Mouse (Mus musculus) kidney, embryonic 15.5 days (tissue): Measurements from ENCODE around the gene Gm21976. TPM values are rescaled to one million over a fixed set of nuclear protein-coding genes. Genes with fewer than 3 reads are reported as not detected.

Experiments
- ATAC-seq: fragments of 200-750 bp; cut with Nextera tagmentation; replicated peaks from 2 replicates; pipeline ENCODE4 v1.8.0; 2017; ENCODE audit warnings: moderate TSS enrichment; ENCODE audit not compliant: low FRiP score
- H3K27ac ChIP-seq: fragments of 300-500 bp; sonication (generic); 2 replicates; pipeline ENCODE4 v1.5.1; 2015; ENCODE audit warnings: mild to moderate bottlenecking, inconsistent platforms
- H3K27me3 ChIP-seq: fragments of 300-500 bp; sonication (generic); 2 replicates; pipeline ENCODE4 v1.6.1; 2015; ENCODE audit warnings: inconsistent platforms
- H3K36me3 ChIP-seq: fragments of 300-500 bp; sonication (generic); 2 replicates; pipeline ENCODE4 v1.6.1; 2015; ENCODE audit warnings: inconsistent platforms
- H3K4me1 ChIP-seq: fragments of 300-500 bp; sonication (generic); 2 replicates; pipeline ENCODE4 v1.6.1; 2015; ENCODE audit warnings: inconsistent platforms
- H3K4me2 ChIP-seq: fragments of 300-500 bp; sonication (generic); 2 replicates; pipeline ENCODE4 v1.6.1; 2015; ENCODE audit warnings: moderate library complexity, mild to moderate bottlenecking, inconsistent platforms
- H3K4me3 ChIP-seq: fragments of 300-500 bp; sonication (generic); replicated peaks from 2 replicates; pipeline ENCODE4 v1.5.1; 2015; ENCODE audit warnings: mild to moderate bottlenecking, inconsistent platforms
- H3K9ac ChIP-seq: fragments of 300-500 bp; sonication (generic); 2 replicates; pipeline ENCODE4 v1.6.1; 2015; ENCODE audit warnings: mild to moderate bottlenecking, inconsistent platforms
- H3K9me3 ChIP-seq: fragments of 300-500 bp; sonication (generic); replicated peaks from 2 replicates; pipeline ENCODE4 v1.6.1; 2016; ENCODE audit warnings: inconsistent platforms
- WGBS: fragments of 180-500 bp; shearing (Covaris S2); methylation state at CpG from one replicate; pipeline ENCODE4 v1.1.7; 2015; ENCODE audit warnings: mixed read lengths; 5-methylcytosine and 5-hydroxymethylcytosine counted together
- polyA plus RNA-seq: library from polyadenylated mRNA; unstranded; fragments of >200 nt; fragmentation: Nextera tagmentation; extraction: Ambion mirVana; gene quantifications from 2 replicates; pipeline ENCODE4 v1.2.1, GENCODE M21; 2015

Gm21976 gene
- polyA plus RNA-seq, 1 experiment from 2014 or later: not detected

DNA sequence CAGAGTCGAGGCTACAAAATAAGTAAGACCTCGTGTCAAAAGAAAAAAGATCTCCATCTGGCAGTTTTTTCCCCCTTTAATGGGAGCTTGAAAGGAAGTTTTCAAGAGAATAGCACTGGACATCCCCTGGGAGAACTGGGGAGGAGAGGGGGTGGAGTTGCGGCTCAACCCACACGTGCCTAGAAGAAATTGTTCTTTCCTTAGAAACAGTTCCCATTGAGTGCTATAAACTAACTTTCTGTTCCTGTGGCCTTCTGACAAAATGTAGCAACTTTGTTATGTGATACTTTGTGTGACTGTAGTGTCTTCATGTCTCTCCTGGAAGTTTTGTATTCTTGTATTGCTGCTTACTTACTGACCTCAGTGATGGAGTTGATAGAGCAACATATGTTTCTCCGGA lies 15.6 kb upstream of the Gm21976 start:
- 29% methylated on average over 5 of the region's 5 CpGs for WGBS
- Histone ChIP-seq H3K4me2 (peak overlapping the region; percentile 79), H3K4me3 (peak overlapping the region; percentile 96), H3K36me3 (peaks cover 30% of the 10 kb centered on the region), H3K9me3 (no peaks in the 10 kb centered on the region), H3K4me1 (peaks cover 20% of the 10 kb centered on the region), H3K27me3 (no peaks in the 10 kb centered on the region), H3K9ac (0 out of 2 replicates have a peak overlapping the region, but pooled peaks have one; percentile 85), H3K27ac (no peak overlapping the region)
- ATAC-seq: no peak

DNA sequence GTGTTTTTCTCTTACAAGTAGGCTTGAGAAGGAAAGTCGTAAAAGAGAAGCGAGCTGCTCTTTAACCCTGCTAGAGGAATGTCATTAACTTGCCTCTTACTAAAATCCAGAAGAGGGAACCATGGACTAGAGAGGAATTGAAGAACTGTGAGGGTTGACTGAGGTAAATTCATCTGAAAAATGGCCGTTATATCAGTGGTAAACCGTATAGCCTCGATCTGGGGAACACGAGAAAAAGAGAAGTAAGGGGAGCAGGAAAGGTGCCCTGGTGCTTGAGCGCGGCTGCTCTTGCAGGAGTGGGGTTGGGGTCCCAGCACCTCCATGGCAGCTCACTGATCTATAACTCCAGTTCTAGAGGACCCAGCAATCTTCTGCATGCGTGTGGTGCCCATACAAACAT lies 5.7 kb upstream of the Gm21976 start:
- Histone ChIP-seq H3K4me1 (no peaks in the 10 kb centered on the region), H3K27ac (no peak overlapping the region), H3K9me3 (no peaks in the 10 kb centered on the region), H3K27me3 (no peaks in the 10 kb centered on the region), H3K9ac (no peak overlapping the region), H3K4me3 (no peak overlapping the region), H3K36me3 (peaks cover 62% of the 10 kb centered on the region), H3K4me2 (no peak overlapping the region)
- ATAC-seq: no peak
- 90% methylated on average over 9 of the region's 9 CpGs for WGBS

DNA sequence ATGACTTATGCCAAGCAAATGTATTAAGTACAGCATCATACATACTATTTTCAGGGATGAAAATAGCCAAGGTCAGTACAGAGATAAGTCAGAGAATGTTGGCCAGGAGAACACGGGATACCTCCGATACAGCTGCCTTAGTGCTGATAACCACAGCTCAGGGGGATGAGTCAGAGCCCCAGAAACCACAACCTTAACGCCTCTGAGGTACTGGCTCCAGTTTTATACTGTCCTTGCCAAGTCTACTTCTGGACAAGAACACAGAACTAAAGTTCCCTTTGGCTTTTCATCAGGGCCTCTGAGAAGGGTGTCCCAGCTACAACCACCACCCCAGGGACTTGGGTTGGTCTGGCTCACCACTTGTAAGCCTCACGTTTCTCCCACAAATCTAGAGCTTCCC lies 4.0 kb upstream of the Gm21976 start:
- no peak for ATAC-seq

DNA sequence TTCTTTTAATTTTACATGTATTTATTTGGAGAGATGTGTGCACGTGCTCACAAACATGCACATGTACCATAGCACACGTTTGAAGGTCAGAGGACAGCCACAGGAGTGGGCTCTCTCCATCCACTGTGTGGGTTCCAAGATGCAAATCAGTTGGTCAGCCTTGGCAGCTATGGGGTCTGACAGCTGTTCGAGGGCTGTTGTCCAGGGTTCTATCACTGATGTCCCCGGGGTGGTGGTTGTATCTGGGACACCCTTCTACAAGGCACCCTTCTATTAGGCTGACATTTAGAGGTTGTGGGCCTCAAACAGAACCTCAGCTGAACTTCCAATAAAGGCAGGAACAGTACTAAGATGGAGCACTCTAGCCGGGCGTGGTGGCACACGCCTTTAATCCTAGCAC lies 3.4 kb upstream of the Gm21976 start:
- no peak overlapping the region for H3K9ac ChIP-seq
- no peak overlapping the region for H3K27ac ChIP-seq
- H3K4me2 ChIP-seq: no peak overlapping the region
- H3K4me1 ChIP-seq: no peaks in the 10 kb centered on the region
- no peak overlapping the region for H3K4me3 ChIP-seq
- H3K27me3 ChIP-seq: no peaks in the 10 kb centered on the region
- ATAC-seq: no peak
- WGBS: 86% methylated on average over 7 of the region's 7 CpGs
- no peaks in the 10 kb centered on the region for H3K9me3 ChIP-seq
- H3K36me3 ChIP-seq: peaks cover 44% of the 10 kb centered on the region

More for the DNA sequence above, 4.0 kb upstream of the Gm21976 start:
- Histone ChIP-seq H3K9me3 (no peaks in the 10 kb centered on the region), H3K9ac (no peak overlapping the region), H3K36me3 (peaks cover 50% of the 10 kb centered on the region), H3K27me3 (no peaks in the 10 kb centered on the region), H3K4me3 (no peak overlapping the region), H3K4me1 (no peaks in the 10 kb centered on the region), H3K4me2 (no peak overlapping the region), H3K27ac (no peak overlapping the region)
- WGBS: 80% methylated on average over 4 of the region's 4 CpGs

DNA sequence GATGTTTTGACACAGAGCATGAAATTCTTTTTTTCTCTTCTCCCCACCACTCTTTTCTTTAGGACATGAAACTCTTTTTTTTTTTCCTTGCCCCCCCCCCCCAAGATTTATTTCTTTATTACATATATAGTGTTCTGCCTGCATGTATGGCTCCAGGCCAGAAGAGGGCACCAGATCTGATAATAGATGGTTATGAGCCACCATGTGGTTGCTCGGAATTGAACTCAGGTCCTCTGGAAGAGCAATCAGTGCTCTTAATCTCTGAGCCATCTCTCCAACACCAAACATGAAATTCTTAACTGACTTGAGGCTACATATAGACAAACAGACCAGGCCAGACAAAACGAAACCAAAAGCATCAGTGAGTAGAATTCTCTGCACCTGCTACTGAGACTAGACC lies 2.2 kb upstream of the Gm21976 start:
- H3K9ac ChIP-seq: no peak overlapping the region
- peaks cover 31% of the 10 kb centered on the region for H3K36me3 ChIP-seq
- H3K9me3 ChIP-seq: no peaks in the 10 kb centered on the region
- H3K4me1 ChIP-seq: no peaks in the 10 kb centered on the region
- 87% methylated on average over 2 of the region's 2 CpGs for WGBS
- ATAC-seq: no peak
- no peaks in the 10 kb centered on the region for H3K27me3 ChIP-seq
- H3K27ac ChIP-seq: no peak overlapping the region
- no peak overlapping the region for H3K4me2 ChIP-seq
- H3K4me3 ChIP-seq: no peak overlapping the region

DNA sequence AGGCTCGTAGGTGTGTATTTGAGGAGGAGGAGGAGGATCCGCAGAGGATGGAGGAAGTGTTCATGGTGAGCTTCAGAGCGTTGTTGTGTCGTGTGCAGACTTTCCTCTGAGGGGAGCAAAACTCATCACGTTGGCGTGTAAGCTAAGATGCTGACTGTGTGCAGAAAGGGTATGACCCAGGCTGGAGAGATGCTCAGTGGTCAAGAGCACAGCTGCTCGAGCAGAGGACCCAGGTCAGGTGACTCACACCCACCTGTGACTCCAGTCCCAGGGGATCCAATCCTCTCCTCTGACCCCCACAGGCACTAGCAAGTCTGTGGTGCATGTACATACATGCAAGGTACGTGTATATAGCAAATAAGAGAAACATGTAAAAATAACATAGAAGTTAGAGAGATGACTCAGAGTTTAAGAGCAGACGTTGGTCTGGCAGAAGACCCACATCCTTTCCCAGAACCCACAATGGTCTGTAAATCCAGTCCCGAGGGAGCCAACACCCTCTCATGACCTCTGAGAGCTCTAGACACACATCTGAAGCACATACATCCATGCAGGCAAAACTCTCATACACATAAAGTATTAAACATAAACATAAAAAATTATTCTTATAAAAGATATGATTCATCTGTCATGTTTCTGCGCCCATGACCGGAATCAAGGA lies 1.4 kb downstream of the Gm21976 start:
- WGBS: 78% methylated on average over 12 of the region's 12 CpGs

DNA sequence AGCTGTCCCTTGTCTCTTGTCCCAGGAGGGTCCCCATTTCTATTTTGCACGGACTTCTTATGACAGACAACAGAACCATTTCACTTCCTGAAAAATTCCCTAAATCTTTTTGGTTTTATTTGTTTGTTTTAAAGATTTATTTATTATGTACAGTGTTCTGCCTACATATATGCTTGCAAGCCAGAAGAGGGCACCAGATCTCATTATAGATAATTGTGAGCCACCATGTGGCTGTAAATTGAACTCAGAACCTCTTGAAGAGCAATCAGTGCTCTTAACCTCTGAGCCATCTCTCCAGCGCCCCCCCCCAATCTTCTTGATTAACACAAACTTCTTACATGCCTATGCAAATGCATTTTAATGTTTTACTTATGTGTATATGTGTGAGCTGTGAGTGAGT lies 11.0 kb downstream of the Gm21976 start:
- Histone ChIP-seq H3K36me3 (no peaks in the 10 kb centered on the region), H3K9ac (no peak overlapping the region), H3K27ac (no peak overlapping the region), H3K4me1 (no peaks in the 10 kb centered on the region), H3K27me3 (no peaks in the 10 kb centered on the region), H3K4me3 (no peak overlapping the region), H3K4me2 (no peak overlapping the region), H3K9me3 (no peaks in the 10 kb centered on the region)
- 39% methylated on average over 2 of the region's 2 CpGs for WGBS
- no peak for ATAC-seq

More for the DNA sequence above, 1.4 kb downstream of the Gm21976 start:
- H3K9ac ChIP-seq: no peak overlapping the region
- H3K27me3 ChIP-seq: no peaks in the 10 kb centered on the region
- no peaks in the 10 kb centered on the region for H3K4me1 ChIP-seq
- H3K4me3 ChIP-seq: no peak overlapping the region
- no peak overlapping the region for H3K27ac ChIP-seq
- H3K4me2 ChIP-seq: no peak overlapping the region
- H3K36me3 ChIP-seq: no peaks in the 10 kb centered on the region
- H3K9me3 ChIP-seq: no peaks in the 10 kb centered on the region
- ATAC-seq: no peak

DNA sequence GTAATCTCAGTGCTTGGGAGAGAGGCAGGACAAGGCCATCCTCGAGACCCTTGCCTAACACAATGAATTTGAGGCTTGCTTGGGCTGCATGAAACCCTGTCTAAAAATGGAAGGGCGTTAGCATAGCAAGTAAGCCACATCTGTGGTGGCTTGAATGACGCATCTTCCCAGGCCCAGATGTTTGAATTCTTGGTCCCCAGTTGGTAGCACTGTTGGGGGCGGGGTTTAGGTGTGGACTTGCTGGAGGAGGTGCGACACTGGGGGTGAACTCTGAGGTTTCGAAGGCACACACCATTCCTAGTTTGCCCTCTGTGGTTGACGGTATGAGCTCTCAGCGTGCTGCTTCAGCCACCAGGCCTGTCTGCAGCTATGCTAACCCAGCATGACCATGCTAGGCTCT lies 12.0 kb downstream of the Gm21976 start:
- no peaks in the 10 kb centered on the region for H3K4me1 ChIP-seq
- H3K36me3 ChIP-seq: no peaks in the 10 kb centered on the region
- 80% methylated on average over 8 of the region's 8 CpGs for WGBS
- H3K4me2 ChIP-seq: no peak overlapping the region
- H3K9me3 ChIP-seq: no peaks in the 10 kb centered on the region
- H3K4me3 ChIP-seq: no peak overlapping the region
- H3K27me3 ChIP-seq: no peaks in the 10 kb centered on the region
- no peak overlapping the region for H3K27ac ChIP-seq
- H3K9ac ChIP-seq: no peak overlapping the region
- ATAC-seq: no peak

DNA sequence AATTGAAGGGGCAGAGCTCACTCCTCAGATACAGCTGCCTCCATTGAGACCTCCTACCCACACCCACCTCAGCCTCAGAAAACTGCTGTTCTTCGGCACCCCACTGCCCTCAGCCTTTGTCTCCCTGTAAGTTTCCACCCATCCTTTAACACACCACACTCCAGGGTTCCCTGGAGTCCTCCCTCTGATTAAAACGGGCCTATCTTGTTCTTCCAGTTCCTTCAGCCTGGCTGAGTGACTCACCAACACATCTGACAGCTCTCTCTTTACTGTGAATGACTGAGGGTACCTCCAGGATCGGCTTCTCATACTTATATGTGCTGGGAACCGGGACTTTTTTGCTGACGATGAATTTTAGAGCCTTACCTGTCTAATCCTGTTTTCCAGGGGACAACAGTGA lies 16.4 kb downstream of the Gm21976 start:
- Histone ChIP-seq H3K9ac (no peak overlapping the region), H3K4me1 (no peaks in the 10 kb centered on the region), H3K27ac (no peak overlapping the region), H3K9me3 (no peaks in the 10 kb centered on the region), H3K4me2 (no peak overlapping the region), H3K4me3 (no peak overlapping the region), H3K36me3 (no peaks in the 10 kb centered on the region), H3K27me3 (peaks cover 3% of the 10 kb centered on the region; the same call in 1 of the 2 replicates)
- WGBS: 51% methylated on average over 5 of the region's 5 CpGs
- no peak for ATAC-seq

DNA sequence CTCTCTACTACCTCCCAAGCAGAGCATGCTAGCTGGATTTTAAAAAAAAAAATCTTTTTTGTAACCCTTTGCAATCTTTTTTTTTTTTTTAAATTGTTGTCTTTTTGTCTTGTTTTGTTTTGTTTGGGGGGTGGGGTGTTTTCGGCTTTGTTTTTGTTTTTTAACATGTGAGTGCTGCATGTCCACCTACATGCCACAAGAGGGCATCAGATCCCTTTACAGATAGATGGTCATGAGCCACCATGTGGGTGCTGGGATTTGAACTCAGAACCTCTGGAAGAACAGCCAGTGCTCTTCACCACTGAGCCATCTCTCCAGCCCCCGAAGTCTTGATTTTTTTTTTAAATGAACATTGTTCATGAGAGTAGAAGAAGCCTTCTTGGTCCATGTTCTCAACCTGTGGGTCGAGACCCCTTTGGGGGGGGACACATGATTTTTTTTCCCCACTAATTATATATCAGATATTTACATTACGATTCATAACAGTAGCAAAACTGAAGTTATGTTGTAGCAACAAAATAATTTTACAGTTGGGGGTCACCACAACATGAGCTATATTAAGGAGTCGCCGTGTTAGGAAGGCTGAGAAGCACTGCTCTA lies 18.3 kb downstream of the Gm21976 start:
- H3K4me3 ChIP-seq: no peak overlapping the region
- no peaks in the 10 kb centered on the region for H3K4me1 ChIP-seq
- no peak for ATAC-seq
- peaks cover 3% of the 10 kb centered on the region; the same call in 1 of the 2 replicates for H3K27me3 ChIP-seq
- H3K36me3 ChIP-seq: no peaks in the 10 kb centered on the region
- no peak overlapping the region for H3K9ac ChIP-seq
- 93% methylated on average over 6 of the region's 6 CpGs for WGBS
- H3K27ac ChIP-seq: no peak overlapping the region
- H3K4me2 ChIP-seq: no peak overlapping the region
- no peaks in the 10 kb centered on the region for H3K9me3 ChIP-seq

DNA sequence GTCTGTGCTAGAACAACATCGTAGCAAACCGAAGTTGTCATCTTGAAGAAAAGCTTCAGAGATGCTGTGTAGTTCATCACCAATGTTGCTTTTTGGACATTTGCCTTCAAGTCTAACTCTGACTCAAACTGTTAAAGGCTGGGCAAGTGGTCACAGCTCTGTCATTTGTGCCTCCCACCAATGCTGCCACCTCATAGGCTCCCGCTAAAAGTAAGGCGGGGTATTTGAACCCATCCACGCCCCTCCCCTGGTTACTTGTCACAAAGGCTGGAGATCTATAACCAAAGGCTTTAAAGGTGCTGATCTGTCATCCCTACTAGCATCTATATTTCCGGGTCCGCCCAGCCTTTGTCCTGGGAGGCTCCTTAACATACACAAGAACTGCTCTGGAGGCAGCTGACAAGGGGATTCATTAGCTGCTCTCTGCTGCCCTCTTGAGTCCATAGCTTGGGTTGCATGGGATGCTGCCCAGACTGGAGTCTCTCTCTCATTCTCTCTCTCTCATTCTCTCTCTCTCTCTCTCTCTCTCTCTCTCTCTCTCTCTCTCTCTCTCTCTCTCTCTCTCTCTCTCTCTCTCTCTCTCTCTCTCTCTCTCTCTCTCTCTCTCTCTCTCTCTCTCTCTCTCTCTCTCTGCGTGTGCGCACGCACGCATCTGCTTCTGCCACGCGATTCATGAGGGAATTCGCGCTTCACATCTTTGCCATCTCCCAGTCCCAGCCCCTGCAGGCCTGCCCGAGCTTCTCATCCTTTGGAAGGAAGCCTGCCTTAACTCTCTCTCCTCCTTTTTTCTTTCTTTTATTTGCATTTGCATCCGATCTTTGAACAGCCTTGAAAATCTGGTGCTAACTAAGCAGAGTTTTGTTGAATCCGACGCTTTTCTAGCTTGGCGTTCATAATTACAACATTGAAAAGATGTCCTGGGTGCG lies 19.4 kb downstream of the Gm21976 start:
- Histone ChIP-seq H3K4me3 (no peak overlapping the region), H3K4me1 (no peaks in the 10 kb centered on the region), H3K36me3 (no peaks in the 10 kb centered on the region), H3K27ac (no peak overlapping the region), H3K9me3 (no peaks in the 10 kb centered on the region), H3K9ac (no peak overlapping the region), H3K27me3 (peaks cover 3% of the 10 kb centered on the region; the same call in 1 of the 2 replicates), H3K4me2 (peak overlapping the region; percentile 45)
- 57% methylated on average over 21 of the region's 21 CpGs for WGBS
- peak; percentile 88 for ATAC-seq

DNA sequence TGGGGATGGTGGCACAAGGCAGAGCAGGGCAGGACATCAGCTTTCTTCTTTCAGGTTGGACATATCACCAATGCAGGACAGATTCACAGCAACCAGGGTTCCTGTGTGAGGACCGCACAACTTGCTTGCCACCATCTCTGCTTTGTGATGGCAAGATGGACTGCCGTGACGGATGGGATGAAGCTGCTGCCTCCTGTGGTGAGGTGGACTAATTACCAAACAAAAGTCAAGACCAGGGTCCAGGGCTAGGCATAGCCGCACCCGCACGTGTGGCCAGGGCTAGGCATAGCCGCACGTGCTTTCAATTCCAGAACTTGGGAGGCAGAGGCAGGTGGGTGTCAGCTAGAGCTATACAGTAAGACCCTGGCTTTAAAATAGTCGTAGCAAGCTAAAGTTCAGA lies 25.6 kb downstream of the Gm21976 start:
- peaks cover 26% of the 10 kb centered on the region for H3K36me3 ChIP-seq
- WGBS: 93% methylated on average over 9 of the region's 9 CpGs
- no peak overlapping the region for H3K9ac ChIP-seq
- no peaks in the 10 kb centered on the region for H3K27me3 ChIP-seq
- 0 out of 2 replicates have a peak, but pooled peaks cover 6% of the 10 kb centered on the region for H3K4me1 ChIP-seq
- H3K27ac ChIP-seq: no peak overlapping the region
- H3K4me3 ChIP-seq: no peak overlapping the region
- no peak overlapping the region for H3K4me2 ChIP-seq
- ATAC-seq: no peak
- no peaks in the 10 kb centered on the region for H3K9me3 ChIP-seq
